Mouse (Mus musculus): ENCODE results near the gene B3gnt4. TPM values are rescaled to one million over a fixed set of nuclear protein-coding genes. Genes with fewer than 3 reads are reported as not detected.
"Not testable (repeated sequence)": the region's sequence is repeated elsewhere in the genome, so short reads cannot be mapped to it uniquely, and the experiment has no call there.

B3gnt4 gene
- total RNA-seq (2021), result 1 to 10 TPM; 1.1 to 1.2 TPM

DNA sequence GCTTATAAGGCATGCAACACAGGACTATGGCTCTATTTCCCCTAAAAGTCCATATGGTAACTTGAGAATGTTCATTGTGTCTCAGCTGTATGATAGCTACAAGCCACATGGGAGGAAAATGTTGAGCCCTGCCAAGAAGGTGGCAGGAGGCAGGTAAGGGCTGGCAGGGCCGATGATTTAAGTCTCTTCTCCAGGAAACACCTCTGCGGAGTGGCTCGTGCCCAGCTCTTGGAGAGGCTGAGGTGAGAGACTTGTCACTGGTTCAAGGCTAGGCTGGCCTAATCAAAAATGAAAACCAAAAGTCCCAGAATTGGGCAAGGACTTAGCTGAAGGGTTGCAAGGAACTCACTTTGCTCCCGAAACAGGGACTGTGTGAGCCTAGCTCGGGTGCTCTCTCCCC lies at the start of gene B3gnt4:
B3gnt4 (plus strand) TSS at position 301 of the 400 bp plus-strand sequence.
- no peak for DNase-seq (ENCODE audit: extremely low spot score in 1 of 2, low spot score in 2 of 2)
- intact Hi-C loops (cut with DNase I), result no loop called here

DNA sequence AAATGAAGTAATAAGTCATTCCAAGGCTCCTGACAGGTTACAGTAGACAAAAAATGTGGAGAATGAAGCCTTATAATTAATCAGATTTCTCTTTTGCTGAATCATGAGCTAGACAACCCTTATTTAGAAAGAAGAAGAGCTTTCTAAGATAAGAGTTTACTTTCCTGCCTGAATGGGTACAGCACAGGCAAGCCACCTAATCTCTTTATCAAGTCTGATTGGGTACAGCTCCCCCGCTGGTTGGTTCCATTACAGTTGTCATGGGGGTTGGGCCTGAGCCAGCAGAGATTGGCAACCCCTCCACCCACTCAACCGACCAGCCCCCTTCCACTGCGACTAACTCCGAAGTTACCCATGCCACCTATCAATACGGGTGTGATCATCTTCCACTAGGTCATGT lies 48.8 kb upstream of the B3gnt4 start:
- no peak for DNase-seq (ENCODE audit: extremely low spot score in 1 of 2, low spot score in 2 of 2)
- intact Hi-C loops (cut with DNase I), result no loop called here

DNA sequence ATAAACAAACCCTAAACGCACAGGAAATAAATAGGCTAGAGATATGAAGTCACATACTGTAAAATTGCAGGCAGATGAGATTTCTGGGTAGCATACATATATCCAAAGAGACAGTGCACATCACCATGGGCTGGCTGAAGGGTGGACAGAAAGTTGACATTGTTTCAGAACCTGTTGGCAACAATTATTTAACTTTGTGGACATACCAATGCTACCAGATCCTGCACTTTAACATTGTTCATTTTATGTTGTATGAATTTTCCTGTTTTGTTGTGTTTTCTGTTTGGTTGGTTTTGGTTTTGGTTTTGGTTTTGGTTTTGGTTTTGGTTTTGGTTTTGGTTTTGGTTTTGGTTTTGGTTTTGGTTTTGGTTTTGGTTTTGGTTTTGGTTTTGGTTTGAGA lies 45.6 kb upstream of the B3gnt4 start:
- DNase-seq (ENCODE audit: extremely low spot score in 1 of 2, low spot score in 2 of 2), result no peak
- intact Hi-C loops (cut with DNase I), result no loop called here

DNA sequence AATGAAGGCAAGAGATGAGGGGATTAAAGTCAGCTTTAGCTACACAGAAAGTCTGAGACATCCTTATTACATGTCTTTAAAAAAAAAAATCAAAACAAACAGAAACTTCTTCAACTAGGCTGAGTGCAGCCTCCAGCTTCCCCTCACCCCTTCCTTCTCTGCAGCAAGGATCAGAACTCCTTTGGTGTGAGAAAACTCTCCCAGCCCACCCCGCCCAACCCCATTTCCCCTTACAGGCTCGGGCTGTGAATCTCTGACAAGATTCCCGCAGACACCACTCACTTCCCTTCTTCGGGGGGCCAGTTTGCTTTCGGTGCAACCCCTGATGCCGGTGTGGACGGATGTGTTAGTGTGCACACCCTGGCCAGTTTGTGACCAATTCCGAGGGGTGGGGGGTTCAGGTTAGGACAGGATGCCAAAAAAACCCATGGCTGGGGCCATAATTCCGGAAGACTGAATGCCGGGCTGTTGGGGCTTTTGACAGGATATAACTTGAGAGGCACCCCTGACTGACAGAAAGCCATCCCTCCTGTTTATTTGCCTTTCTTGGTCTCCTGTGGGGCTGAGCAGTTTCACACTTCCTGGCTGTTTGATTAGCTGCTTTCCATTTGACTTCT lies 39.4 kb upstream of the B3gnt4 start:
- intact Hi-C loops (cut with DNase I), result no loop called here
- peak in 1 of 2 experiments; percentile 29 for DNase-seq (ENCODE audit: extremely low spot score in 1 of 2, low spot score in 2 of 2)

DNA sequence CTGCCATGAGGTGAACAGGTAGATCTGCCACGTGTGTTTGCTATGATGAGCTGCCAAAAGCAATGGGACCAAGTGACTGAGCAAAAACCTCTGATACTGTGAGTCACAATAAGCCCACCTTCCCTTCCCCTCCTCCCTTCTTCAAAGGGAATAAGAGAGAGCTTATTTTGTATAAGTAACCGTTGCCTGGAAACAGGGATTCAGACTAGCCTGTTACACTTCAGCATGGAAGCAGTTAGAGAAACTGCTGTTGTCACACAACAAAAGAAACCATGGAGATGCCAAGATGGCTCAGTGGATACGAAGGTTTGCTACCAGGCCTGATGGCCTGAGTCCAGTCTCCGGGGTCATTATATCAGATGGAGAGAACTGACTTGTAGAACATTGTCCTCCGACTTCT lies 36.4 kb upstream of the B3gnt4 start:
- intact Hi-C loops (cut with DNase I), result no loop called here
- peak in 1 of 2 experiments; percentile 5 for DNase-seq (ENCODE audit: extremely low spot score in 1 of 2, low spot score in 2 of 2)

DNA sequence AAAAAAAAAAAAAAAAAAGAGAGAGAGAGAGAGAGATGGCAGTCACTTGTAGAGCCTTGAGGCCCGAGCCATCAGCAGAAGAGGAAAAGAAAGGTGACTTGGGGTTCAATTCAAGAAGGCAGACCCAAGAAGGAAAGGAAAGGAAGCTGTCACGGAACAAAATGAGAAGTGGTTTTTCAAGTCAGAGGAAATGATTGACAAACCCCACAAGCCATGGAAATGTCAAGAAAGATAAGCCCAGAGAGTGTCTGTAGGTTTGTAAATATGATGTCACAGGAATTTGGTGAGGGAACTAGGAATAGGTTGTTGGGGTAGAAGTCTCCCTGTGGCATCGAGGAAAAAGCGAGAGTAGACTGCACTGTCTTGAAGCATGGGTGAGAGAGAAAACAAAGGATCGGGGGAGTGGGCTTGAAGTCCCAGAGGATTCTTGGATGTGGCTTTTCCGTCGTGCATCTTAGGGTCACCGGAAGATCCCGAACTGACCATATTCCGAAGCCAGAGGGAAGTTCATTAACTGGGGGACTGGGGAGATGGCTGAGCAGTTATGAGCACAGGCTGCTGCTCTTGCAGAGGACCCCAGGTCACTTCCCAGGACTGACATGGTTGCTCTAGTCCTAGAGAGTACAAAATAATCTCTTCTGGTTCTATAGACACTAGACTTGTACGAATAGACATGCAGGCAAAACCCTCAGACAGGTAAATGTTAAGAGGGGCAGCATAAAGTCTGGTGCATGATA lies 22.4 kb upstream of the B3gnt4 start:
- intact Hi-C loops (cut with DNase I), result no loop called here
- no peak for DNase-seq (ENCODE audit: extremely low spot score in 1 of 2, low spot score in 2 of 2)

DNA sequence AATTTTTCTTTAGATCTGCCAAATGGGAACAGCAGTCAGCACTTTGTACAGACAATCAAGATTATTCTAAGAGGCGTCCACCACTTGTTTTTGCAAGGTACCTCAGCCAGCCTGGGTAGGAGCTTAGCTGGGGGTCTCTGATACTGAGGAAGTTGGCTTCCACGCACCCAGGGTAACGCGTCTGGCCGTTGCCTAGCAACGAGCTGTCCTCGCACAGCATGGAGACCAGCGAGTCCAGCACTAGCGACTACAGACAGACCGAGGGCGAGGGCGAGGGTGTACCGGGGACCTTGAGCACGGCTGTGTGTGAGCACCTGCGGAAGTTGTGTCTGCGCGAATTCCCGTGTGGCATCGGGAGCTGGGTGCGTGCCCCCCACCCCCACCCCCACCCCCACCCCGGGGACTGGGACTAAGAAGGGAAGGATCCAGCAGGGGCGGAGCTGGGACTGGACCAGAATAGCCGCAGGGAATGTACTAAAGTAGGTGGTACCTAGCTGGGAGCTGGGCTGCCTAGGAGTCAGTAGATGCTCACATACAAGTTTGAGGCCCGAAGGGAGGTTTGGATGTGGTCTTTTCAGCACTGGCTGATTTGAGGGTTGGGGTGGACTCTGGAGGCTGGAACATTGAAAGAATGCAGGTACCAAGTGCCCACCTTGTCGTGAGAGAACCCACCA lies 21.0 kb upstream of the B3gnt4 start, which contains the start of the genes Lrrc43 and Il31:
Lrrc43 (plus strand) TSS at position 194 of the 674 bp plus-strand sequence.
Il31 (minus strand) TSS at position 378 of the 674 bp plus-strand sequence.
- intact Hi-C loops (cut with DNase I), result no loop called here

DNA sequence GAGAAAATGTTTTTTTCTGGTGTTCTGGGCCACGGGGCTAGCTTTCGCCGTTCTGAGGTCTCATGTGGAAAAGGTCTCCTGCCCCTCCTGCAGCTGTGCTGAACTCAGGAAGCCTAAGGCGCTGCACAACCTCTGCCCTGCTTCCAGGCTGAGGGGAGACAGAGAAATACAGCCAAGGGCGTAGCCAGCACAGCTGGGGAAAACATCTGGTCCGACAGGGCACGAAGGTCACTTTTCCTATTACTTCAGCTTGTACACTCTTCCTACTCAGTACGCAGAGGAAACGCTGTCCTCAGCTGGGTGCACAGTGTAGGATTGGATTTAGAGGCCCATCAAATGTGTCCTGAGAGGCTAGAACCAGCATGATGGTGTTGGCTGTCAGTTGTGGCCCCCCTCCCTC lies 20.3 kb upstream of the B3gnt4 start:
- DNase-seq (ENCODE audit: extremely low spot score in 1 of 2, low spot score in 2 of 2), result no peak
- intact Hi-C loops (cut with DNase I), result loop anchor here (10.0 kb wide), 1 partner anchor 235 kb away; the partner anchor contains the start of gene Wdr66

More for the DNA sequence above, 21.0 kb upstream of the B3gnt4 start, which contains the start of the genes Lrrc43 and Il31:
- DNase-seq (ENCODE audit: extremely low spot score in 1 of 2, low spot score in 2 of 2), result no peak

DNA sequence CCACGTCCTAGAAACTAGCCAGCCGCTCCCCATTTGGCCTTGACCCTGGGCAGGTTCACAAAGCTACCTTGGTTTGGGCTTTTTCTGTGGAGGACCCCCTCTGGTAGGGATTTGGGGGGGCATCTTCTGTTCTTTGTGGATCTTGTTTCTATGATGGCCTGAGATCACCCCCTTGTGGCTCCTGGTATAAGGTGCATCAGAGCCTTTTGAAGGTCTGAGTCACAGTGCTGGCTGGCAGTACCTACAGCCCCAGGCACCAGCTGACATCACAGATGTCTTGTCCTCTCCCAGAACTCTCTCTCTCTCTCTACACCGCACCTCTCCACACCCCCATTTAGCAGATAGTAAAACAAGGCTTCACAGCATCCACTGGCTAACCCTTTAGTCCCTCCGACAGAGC lies 10.5 kb upstream of the B3gnt4 start:
- DNase-seq (ENCODE audit: extremely low spot score in 1 of 2, low spot score in 2 of 2), result peak in 1 of 2 experiments; percentile 44
- intact Hi-C loops (cut with DNase I), result loop anchor here (2.0 to 10.0 kb wide), 3 partner anchors 55 to 245 kb away; partner anchors contain the start of gene Wdr66

DNA sequence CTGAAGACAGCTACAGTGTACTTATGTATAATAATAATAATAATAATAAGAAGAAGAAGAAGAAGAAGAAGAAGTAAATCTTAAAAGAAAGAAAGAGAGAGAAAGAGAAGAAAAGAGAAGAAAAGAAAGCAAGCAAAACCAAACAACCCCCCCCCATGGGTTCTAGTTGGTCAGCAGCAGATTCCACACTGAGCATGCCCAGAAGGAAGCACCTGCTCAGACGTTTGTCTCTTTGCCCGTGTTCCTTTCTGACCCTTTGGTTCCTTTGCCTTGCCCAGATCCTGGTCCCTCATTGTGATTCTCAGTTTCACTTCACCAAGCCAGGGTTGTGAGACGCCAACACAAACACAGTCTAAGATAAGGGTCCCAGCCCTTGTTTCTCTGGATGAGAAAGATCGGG lies 8.3 kb upstream of the B3gnt4 start:
- DNase-seq (ENCODE audit: extremely low spot score in 1 of 2, low spot score in 2 of 2), result no peak
- intact Hi-C loops (cut with DNase I), result loop anchor here (5.0 kb wide), 1 partner anchor 135 kb away; no protein-coding TSS in a partner anchor

DNA sequence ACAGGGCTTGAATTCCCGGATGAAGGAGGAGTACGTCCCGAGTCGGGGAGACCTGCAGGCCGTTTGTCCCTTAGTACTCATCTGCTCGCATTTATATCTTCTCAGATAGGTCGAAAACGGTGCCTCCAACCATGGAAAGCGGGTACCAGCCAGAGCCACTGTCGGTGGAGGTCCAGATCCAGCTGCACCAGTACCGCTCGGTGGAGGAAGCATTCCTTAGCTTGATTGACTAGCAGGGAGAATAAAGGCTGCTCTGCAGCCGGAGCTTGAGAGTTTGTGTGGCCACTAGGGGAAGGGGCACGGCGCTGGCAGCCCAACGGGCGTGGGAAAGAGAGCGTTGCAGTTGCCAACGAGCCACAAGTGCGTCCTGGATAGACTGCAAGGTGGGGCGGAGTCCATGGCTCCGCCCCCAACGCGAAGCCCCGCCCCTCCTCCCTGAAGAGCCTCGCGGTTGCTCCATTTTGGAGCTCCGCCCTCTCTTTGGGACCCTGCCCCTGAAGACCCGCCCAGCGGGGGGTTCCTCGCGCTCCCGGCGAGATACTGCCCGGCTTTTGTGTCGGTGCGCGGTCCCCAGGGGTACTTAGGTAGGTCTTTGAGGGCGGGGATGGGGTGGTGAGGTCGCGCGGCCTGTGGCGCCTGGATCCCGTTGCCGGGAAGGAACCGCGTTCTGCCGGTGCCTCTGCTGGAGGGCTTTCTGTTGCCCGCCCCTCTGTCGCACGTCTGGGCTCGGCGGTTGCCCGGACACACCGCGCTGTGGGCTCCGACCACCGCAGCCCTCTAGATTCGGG lies 2.1 kb upstream of the B3gnt4 start:
- intact Hi-C loops (cut with DNase I), result no loop called here
- DNase-seq (ENCODE audit: extremely low spot score in 1 of 2, low spot score in 2 of 2), result peak; percentile 76 to 90

DNA sequence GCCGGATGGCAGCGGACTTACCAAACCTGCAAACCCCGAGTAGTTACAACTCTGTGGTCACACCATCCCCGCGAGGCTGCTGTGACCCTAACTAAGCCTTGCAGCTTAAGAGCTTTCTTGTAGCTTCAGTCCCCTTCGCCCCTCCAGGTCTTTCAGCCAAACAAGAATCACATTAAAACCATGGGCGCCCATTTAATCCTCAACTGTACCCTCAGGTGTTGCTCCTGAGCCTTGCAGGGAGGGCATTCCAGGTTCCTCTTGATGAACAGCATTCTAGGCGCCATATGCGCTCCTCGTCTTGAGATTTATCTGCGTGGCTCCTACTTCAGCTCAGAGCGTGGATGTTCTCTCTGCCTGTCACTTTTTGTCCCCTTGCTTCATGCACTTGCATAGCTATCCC lies 1.3 kb upstream of the B3gnt4 start:
- intact Hi-C loops (cut with DNase I), result no loop called here
- no peak for DNase-seq (ENCODE audit: extremely low spot score in 1 of 2, low spot score in 2 of 2)

DNA sequence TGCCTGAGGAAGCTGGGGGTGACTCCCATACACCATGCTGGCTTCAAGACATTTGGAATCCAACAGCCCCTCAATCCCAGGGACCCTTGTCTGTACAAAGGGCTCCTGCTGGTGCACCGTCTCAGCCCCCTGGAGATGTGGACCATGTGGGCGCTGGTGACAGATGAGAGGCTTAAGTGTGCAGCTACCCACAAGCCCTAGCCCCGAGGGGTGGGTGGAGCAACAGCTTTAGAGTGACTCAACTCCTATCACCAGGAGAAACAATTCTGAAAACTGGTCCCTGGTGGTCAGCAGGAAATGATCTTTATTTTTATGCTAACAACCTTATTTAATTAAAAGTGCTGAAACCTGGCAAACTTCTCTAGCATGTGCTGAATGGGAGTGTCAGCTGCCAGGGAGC lies 1.2 kb downstream of the B3gnt4 start:
- intact Hi-C loops (cut with DNase I); DNase-seq (ENCODE audit: extremely low spot score in 1 of 2, low spot score in 2 of 2): not testable (repeated sequence)

DNA sequence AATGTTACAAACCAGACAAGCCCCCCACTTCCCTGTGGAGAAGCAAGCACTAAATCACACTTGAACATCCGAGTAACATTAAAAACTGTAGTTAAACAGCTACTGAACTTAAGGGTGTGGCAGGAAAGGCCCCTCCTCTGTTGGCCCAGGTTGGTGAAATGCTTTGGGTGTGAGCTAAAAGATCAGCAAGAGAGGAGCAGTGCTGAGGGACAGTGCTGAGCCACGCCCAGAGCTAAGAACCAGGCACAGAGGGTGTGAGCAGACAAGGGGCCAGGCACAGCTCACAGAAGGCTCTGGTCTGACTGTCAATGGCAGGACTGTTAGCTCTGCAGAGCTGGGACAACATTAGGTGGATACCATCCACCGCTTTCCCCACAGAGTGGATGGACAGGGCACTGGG lies 1.8 kb downstream of the B3gnt4 start:
- intact Hi-C loops (cut with DNase I), result no loop called here
- DNase-seq (ENCODE audit: extremely low spot score in 1 of 2, low spot score in 2 of 2), result no peak

DNA sequence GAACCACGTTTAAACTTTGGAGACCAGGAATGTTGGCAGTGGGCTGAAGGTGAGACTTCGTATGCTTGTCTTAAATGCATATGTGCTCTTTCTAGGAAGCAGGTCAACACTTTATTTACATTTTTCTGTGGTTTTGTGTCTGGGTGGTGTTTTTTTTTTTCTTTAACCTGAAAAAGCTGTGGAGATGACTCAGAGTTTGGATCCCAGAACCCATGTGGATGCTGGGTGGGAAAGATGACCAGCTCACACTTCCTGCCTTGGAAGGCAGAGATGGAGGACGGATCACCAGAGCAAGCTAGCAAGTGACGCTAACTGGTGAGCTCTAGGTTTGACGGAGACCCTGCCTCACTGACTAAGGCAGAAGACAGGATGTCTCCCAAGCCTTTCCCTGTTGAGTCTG lies 4.6 kb downstream of the B3gnt4 start:
- no peak for DNase-seq (ENCODE audit: extremely low spot score in 1 of 2, low spot score in 2 of 2)
- intact Hi-C loops (cut with DNase I), result no loop called here

DNA sequence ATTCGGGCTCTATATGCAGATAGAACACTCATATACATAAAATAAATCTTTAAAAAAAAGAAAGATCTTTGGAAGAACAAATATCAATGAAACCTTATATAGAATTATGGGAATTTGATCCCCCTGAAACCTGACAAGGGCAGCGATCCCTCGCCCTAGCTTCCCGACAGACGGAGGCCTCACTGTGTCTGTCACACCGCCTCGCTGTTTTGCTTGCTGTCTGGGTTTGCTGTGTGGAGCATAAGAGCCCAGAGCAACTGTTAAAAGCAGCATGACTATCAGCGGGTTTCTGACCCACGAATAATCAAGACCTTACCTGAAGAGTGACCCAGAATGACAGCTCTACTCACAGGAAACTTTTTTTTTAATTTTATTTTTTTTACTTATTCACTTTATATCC lies 10.4 kb downstream of the B3gnt4 start:
- DNase-seq (ENCODE audit: extremely low spot score in 1 of 2, low spot score in 2 of 2), result no peak
- intact Hi-C loops (cut with DNase I), result no loop called here

DNA sequence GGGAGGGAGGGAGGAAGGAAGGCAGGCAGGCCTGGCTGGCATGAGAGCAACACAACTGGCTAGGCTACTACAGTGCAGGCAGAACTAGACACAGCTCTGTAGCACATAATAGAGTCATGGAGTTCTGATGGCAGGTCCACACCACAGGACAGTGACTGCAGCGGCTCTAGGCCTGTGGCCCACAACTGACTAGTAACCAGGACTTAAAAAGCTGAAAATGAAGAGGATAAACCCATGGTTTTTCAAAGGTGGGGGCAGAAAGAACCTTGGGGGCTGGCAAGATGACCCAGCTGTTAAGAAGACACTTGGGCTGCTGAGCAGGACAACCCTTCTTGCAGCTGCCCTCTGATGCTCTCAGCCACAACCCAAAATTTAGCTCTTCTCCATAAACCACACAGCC lies 11.4 kb downstream of the B3gnt4 start:
- intact Hi-C loops (cut with DNase I), result no loop called here
- DNase-seq (ENCODE audit: extremely low spot score in 1 of 2, low spot score in 2 of 2), result no peak

DNA sequence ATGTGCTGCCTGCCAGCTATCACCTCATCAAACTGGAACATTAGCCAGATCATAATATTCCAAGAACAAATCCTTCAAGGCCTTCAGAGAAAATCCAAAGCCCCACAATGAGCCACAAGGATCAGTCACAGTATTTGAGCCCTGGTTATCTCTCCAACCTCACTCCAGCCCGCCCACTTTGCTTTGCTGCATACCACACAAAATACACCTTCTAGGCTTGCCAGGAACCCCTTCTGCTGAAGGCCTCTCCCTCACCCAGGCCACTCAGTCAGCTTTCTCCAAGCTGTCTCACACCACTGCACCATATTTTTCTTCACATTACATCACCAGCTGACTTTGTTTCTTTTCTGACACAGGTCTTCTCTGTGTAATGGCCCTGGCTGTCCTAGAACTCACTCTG lies 11.9 kb downstream of the B3gnt4 start:
- DNase-seq (ENCODE audit: extremely low spot score in 1 of 2, low spot score in 2 of 2), result no peak
- intact Hi-C loops (cut with DNase I), result no loop called here
